Mouse (Mus musculus) layer of hippocampus, adult 18-20 months (tissue): Measurements from ENCODE around the gene Nlrp10. TPM values are rescaled to one million over a fixed set of nuclear protein-coding genes. Genes with fewer than 3 reads are reported as not detected.

Experiments used
- DNase-seq, 2 experiments: peaks; one replicate each; pipeline ENCODE4 v3.0.0; 2022; ENCODE audit warnings: low spot score in 2 of 2
- long read RNA-seq: library from polyadenylated mRNA; stranded (forward); transcript quantifications from one replicate; pipeline ENCODE4 v2.0.0, GENCODE M21; 2021
- total RNA-seq, 2 experiments: library from RNA; stranded (reverse); gene quantifications; 2 replicates each; pipeline ENCODE4 v1.2.3; 2021

Gene Nlrp10
- under 1 TPM; 0.32 to 0.38 TPM for total RNA-seq
- long read RNA-seq, partial matches to known transcripts = 0 of 1 reads
- long read RNA-seq, other reads (novel, unspliced or antisense) = 1 of 1 reads

DNA sequence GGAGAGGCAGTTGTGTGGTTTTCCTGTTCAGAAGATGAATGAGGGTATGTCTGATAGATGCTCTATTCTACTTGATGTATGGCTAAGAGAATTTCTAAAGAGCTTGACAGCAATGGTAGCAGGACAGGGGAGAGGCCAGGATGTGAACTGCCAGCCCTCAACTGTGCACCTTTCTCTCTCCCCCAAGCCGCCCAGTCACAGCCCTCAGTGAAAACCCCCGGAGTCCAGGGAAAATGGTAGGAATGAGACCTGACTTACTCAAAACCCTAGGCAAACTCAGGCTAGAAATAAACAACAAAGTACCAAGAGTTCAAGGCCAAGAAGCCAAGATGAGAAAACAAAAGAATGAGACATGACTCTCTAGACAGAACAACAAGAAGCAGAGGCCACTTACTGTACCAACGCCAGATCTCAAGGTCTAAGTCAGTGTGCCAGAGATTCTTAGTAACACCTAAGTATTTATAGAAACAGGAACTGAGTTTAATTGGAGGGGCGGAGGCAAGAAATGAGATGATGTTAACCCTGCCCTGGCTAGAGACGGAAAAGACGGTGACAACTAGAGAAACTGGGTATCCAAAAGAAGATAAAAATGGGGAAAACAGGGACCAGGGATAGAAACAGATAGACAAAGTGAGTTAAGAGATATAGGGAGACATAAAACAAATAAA is at the start of gene Nlrp10:
Gene Nlrp10 (minus strand): TSS at position 453 of the 668 bp plus-strand sequence.
- DNase-seq = no peak

GRCm38 (mm10) chr7:108972273-108972672 is 42.3 kb upstream of the Nlrp10 start:
- DNase-seq = no peak

GRCm38 (mm10) chr7:108968201-108968600 is 38.2 kb upstream of the Nlrp10 start:
- no peak for DNase-seq

- DNase-seq = peak; percentile 60 to 82
Observed at GRCm38 (mm10) chr7:108966742-108967362, 36.9 kb upstream of the Nlrp10 start.

GRCm38 (mm10) chr7:108965968-108966367 is 36.0 kb upstream of the Nlrp10 start:
- no peak for DNase-seq

GRCm38 (mm10) chr7:108957734-108958133 is 27.8 kb upstream of the Nlrp10 start:
- DNase-seq = no peak

DNA sequence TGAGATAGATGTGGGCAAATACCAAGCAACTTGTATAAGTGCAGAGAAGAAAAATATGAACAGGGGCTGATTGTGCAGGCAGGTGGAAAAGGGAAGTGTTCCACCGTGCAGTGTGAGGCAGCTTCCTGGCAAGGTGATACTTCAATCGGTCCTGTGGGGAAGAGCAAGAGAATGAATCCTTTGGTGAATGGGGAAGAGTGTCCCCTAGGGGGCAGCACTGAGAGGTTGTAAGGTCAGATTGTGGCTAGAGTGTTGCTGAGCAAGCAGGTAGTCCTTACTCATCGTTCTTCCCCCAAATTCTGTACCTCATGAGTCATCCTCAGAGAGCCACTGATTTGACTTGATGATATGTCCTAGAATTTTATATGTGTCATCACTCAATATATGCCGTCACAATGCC is 24.2 kb upstream of the Nlrp10 start:
- DNase-seq = peak in 1 of 2 experiments; percentile 43

GRCm38 (mm10) chr7:108952801-108953200 is 22.8 kb upstream of the Nlrp10 start:
- no peak for DNase-seq

DNA sequence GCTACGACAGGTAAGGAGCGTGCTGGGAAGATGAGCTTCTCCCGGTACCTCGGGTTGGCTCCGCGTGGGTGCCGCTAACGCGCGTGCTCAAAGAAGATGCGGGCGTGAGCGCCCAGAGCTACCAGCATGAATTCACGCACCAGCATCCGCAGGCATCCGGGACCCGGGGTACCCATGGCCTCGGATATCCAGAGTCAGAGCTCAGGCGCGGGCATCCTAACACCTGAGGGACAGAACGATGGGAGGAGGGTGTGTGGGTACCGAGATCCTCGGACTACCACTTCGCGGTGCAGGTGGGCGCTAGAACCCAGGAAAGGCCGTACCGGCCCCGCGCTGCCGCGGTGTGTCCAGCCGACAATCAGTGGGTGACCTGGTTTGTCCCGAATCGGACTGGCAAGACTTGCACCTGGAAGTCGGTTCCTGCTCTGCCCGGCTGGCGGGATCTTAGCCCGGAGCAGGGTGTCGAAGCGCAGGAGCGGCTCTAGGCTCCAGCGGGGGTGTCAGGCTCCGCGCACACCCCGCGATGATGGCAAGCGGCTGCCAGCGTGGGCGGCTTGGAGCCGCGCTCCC is 20.9 kb upstream of the Nlrp10 start:
- DNase-seq = peak; percentile 69 to 86

- DNase-seq = peak; percentile 82 to 90
Observed at GRCm38 (mm10) chr7:108950312-108950761, 20.4 kb upstream of the Nlrp10 start, which contains the start of gene Tub. Gene Tub (plus strand): TSS chr7:108950338.

GRCm38 (mm10) chr7:108949301-108949700 is 19.3 kb upstream of the Nlrp10 start:
- no peak for DNase-seq

DNA sequence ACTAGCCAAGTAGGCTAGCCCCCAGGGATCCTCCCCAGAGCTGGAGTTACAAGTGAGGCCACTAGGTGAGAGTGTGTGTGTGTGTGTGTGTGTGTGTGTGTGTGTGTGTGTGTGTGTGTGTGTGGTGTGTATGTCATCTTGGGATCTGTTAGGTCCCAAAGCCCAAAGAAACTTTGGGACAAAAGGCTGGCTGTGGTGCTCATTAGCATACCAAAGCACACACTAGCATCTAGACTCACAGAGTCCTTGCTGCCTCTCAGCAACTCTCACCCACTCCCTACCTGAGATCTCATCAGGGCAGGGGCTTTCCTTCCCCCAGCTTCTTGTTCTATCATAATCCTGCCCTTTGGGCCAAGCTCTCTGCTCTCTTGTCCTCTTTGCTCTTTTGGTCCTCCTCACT is 18.6 kb upstream of the Nlrp10 start:
- no peak for DNase-seq

GRCm38 (mm10) chr7:108944002-108944401 is 14.0 kb upstream of the Nlrp10 start:
- peak in 1 of 2 experiments; percentile 81 for DNase-seq

DNA sequence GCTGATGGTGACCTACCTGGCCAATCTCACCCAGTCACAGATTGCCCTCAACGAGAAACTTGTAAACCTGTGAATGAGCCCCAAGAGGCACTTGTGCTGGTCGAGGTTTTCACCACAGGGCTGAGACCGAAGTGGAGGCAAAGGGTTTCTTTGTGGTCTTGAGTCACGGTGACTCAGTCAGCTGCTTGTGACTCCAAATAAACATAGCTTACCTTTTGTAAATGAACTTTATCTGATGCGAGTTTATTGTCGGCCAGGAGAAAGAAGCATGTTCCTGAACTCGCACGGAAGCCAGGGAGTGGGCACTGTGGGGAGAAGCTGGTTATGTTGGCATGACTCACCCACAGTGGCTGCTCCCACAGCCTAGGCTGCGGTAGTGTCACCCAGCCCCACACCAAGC is 11.5 kb upstream of the Nlrp10 start:
- no peak for DNase-seq

DNA sequence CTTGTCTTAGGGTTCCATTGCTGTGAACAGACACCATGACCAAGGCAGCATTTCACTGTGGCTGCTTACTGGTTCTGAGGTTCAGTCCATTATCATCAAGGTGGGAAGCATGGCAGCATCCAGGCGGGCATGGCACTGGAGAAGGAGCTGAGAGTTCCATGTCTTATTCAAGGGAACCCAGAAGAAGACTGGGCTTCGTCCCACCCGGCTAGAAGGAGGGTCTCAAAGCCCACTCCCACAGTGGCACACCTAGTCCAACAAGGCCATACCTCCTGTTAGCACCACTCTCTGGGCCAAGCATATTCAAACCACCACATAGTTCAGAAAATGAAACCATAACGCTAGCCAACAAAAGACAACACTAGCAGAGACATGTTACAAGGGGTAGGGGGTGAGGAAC is 6.6 kb upstream of the Nlrp10 start:
- DNase-seq = no peak

GRCm38 (mm10) chr7:108935411-108935810 is 5.4 kb upstream of the Nlrp10 start:
- DNase-seq = no peak

DNA sequence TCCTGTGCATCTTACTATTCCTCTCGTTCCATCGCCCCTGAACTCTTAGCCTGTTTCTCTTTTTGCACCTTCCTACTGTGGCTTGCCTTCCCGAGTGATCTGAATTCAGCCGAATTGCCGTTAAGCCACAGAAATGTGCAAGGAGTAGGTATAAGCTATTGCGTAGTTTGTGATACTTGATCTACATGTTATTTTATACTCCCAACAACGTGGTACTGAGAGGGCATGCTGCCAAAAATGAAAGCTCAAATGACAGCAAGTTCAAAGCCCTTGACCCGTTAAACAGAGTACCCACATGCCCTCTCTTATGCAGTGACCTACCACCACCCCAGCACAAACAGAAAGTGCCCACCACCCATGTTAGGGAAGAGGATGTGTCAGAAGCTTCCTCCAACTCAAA is 4.9 kb upstream of the Nlrp10 start:
- no peak for DNase-seq

DNA sequence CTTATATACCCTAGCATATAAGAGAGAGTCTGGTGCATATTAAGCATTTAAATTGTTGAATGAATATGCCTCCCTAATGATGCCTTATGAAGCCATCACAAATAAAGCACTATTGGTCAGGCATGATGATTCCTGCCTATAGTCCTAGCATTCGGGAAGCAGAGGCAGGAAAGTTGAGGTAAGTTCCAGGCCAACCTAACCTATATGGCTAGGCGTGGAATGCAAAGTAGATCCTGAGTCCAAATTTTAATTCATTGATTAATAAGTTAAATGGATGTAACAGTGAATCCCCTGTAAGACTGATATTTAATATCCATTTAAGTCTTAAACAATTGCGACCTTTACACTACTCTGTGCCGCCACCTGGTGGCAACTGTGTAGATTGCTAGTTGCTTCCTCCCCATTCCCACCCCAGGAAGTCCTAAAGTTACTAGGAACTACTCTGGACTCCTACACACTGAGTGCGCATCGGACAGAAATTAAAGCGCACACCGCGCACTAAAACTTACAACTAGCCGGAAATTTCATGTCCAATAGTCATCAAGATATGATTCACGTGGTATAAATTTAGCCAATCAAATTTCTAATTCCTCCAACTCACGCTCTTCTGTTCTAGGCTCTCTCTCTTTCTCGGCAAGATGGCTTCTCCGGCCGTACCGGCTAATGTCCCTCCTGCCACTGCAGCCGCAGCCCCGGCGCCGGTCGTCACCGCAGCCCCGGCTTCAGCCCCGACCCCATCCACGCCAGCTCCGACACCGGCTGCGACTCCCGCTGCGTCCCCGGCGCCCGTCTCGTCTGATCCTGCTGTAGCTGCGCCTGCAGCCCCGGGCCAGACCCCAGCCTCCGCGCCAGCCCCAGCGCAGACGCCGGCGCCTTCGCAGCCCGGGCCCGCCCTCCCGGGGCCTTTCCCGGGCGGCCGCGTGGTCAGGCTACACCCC is 4.1 kb upstream of the Nlrp10 start, which contains the start of gene Eif3f:
Gene Eif3f (plus strand): TSS at position 624 of the 938 bp plus-strand sequence.
- DNase-seq = peak; percentile 94 to 99

DNA sequence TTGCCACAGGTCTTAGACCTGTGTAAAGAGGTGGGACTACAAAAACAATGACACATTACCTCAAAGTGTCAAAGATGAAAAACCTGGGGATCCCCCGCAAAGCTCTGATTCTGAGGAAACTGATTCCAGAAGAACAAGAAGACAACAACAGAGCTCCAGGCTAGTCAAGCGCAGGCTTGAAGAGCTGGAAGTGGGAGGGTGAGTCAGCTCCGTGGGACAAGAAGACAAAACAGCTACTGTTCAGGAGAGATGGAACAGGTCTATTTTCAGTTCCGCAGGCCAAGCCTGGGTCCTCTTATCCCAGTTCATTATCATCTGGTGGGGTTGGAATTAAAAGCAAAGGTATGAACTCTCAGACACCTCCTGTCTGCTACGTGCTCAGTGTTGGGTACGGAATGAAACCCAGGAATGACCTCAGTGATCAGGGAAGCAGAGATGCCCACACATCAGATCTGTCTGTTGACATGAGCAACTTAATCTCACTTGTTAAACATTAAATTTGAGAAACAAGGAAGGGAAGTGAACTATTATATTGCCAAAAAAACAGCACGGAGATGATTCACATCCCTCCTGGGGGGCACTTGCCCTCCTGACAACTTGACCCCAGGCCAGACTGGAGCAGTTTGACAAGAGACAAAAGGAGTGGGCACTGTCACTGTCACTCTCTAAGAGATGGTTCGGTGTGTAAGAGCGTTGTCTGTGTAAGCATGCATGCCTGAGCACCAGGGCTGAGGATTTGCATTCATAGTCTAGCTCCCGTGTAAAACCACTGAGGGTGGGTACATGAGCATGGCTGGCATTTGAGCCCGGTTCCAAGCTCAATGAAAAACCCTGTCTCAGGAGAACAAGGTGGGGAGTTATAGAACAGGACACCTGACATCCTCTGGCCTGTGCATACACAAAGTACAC is 1.4 kb downstream of the Nlrp10 start:
- DNase-seq = no peak

- no peak for DNase-seq
Observed at GRCm38 (mm10) chr7:108927043-108927442, 2.9 kb downstream of the Nlrp10 start.
